Mouse (Mus musculus) liver, embryonic 15.5 days (tissue): ENCODE results near the gene Ppan. TPM values are rescaled to one million over a fixed set of nuclear protein-coding genes. Genes with fewer than 3 reads are reported as not detected.

ENCODE experiments used
- ATAC-seq: fragments of 200-750 bp; cut with Nextera tagmentation; 2 replicates; pipeline ENCODE4 v1.8.0; 2017; ENCODE audit warnings: moderate number of reproducible peaks, mild to moderate bottlenecking, moderate library complexity; ENCODE audit not compliant: insufficient read depth
- H3K27ac ChIP-seq: fragments of 300-500 bp; sonication (generic); replicated peaks from 2 replicates; pipeline ENCODE4 v1.5.1; 2015; ENCODE audit warnings: mild to moderate bottlenecking, inconsistent platforms
- H3K27me3 ChIP-seq: fragments of 300-500 bp; sonication (generic); 2 replicates; pipeline ENCODE4 v1.6.1; 2015; ENCODE audit warnings: mild to moderate bottlenecking, inconsistent platforms
- H3K36me3 ChIP-seq: fragments of 300-500 bp; sonication (generic); replicated peaks from 2 replicates; pipeline ENCODE4 v1.6.1; 2015; ENCODE audit warnings: moderate library complexity, mild to moderate bottlenecking, inconsistent platforms
- H3K4me1 ChIP-seq: fragments of 300-500 bp; sonication (generic); replicated peaks from 2 replicates; pipeline ENCODE4 v1.6.1; 2015; ENCODE audit warnings: inconsistent platforms
- H3K4me2 ChIP-seq: fragments of 300-500 bp; sonication (generic); 2 replicates; pipeline ENCODE4 v1.6.1; 2015; ENCODE audit warnings: moderate library complexity, mild to moderate bottlenecking, inconsistent platforms
- H3K4me3 ChIP-seq: fragments of 300-500 bp; sonication (generic); replicated peaks from 2 replicates; pipeline ENCODE4 v1.5.1; 2015; ENCODE audit warnings: mild to moderate bottlenecking, inconsistent platforms
- H3K9ac ChIP-seq: fragments of 300-500 bp; sonication (generic); 2 replicates; pipeline ENCODE4 v1.6.1; 2015; ENCODE audit warnings: moderate library complexity, mild to moderate bottlenecking, inconsistent platforms
- H3K9me3 ChIP-seq: fragments of 300-500 bp; sonication (generic); replicated peaks from 2 replicates; pipeline ENCODE4 v1.6.1; 2016; ENCODE audit warnings: inconsistent platforms
- WGBS: fragments of 180-500 bp; shearing (Covaris S2); methylation state at CpG from one replicate; pipeline ENCODE4 v1.1.7; 2015; ENCODE audit warnings: mixed read lengths; ENCODE audit not compliant: insufficient replicate concordance; 5-methylcytosine and 5-hydroxymethylcytosine counted together
- polyA plus RNA-seq: library from polyadenylated mRNA; unstranded; fragments of >200 nt; fragmentation: Nextera tagmentation; extraction: Ambion mirVana; gene quantifications from 2 replicates; pipeline ENCODE4 v1.2.1, GENCODE M21; 2015

The Ppan gene
- polyA plus RNA-seq, 1 experiment from 2014 or later: 55.0 TPM

DNA sequence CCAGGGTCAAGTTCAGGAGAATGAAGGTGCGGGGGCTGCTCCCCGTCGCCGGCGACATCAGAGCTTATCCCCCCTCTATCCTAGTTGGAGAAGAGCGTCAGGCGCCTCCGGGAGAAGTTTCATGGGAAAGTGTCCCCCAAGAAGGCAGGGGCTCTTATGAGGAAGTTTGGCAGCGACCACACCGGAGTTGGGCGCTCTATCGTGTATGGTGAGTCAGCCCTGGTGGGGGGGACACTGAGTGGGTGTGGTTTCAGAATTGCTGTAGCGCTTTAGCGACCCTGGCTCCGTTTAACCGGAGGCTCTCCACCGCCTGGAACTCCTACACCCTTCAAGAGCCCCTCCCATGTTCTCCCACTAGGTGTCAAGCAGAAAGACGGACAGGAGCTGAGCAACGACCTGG, 18.7 kb upstream of the Ppan start:
- Histone ChIP-seq H3K36me3 (0 out of 2 replicates have a peak, but pooled peaks cover 7% of the 10 kb centered on the region), H3K27ac (no peak overlapping the region), H3K4me3 (peak overlapping the region; percentile 63), H3K9me3 (no peaks in the 10 kb centered on the region), H3K27me3 (peaks cover 37% of the 10 kb centered on the region), H3K9ac (no peak overlapping the region; the same call in 1 of the 2 replicates), H3K4me1 (peaks cover 13% of the 10 kb centered on the region; the same call in 1 of the 2 replicates), H3K4me2 (peak overlapping the region; percentile 76)
- 7% methylated on average over 19 of the region's 19 CpGs for WGBS
- no peak for ATAC-seq

GRCm38 (mm10) chr9:20870211-20871173, 17.5 kb upstream of the Ppan start:
- H3K9me3 ChIP-seq: no peaks in the 10 kb centered on the region
- H3K27ac ChIP-seq: no peak overlapping the region
- no peak overlapping the region for H3K9ac ChIP-seq
- peaks cover 13% of the 10 kb centered on the region; the same call in 1 of the 2 replicates for H3K4me1 ChIP-seq
- 0 out of 2 replicates have a peak, but pooled peaks cover 7% of the 10 kb centered on the region for H3K36me3 ChIP-seq
- ATAC-seq: no peak
- no peak overlapping the region for H3K4me3 ChIP-seq
- peaks cover 37% of the 10 kb centered on the region for H3K27me3 ChIP-seq
- H3K4me2 ChIP-seq: no peak overlapping the region
- WGBS: 63% methylated on average over 12 of the region's 12 CpGs

- Histone ChIP-seq H3K4me1 (peaks cover 23% of the 10 kb centered on the region), H3K36me3 (0 out of 2 replicates have a peak, but pooled peaks cover 7% of the 10 kb centered on the region), H3K4me3 (no peak overlapping the region), H3K27me3 (peaks cover 21% of the 10 kb centered on the region), H3K9ac (no peak overlapping the region), H3K9me3 (no peaks in the 10 kb centered on the region), H3K27ac (no peak overlapping the region), H3K4me2 (no peak overlapping the region)
- ATAC-seq: no peak
- WGBS: 70% methylated on average over 10 of the region's 10 CpGs
Measured at GRCm38 (mm10) chr9:20872991-20873390, 15.0 kb upstream of the Ppan start.

GRCm38 (mm10) chr9:20873521-20873920, 14.5 kb upstream of the Ppan start:
- no peaks in the 10 kb centered on the region for H3K9me3 ChIP-seq
- no peak overlapping the region for H3K9ac ChIP-seq
- no peak overlapping the region for H3K4me3 ChIP-seq
- no peak overlapping the region for H3K27ac ChIP-seq
- 72% methylated on average over 12 of the region's 12 CpGs for WGBS
- 0 out of 2 replicates have a peak, but pooled peaks cover 7% of the 10 kb centered on the region for H3K36me3 ChIP-seq
- ATAC-seq: no peak
- H3K27me3 ChIP-seq: peaks cover 16% of the 10 kb centered on the region
- H3K4me1 ChIP-seq: peaks cover 23% of the 10 kb centered on the region
- H3K4me2 ChIP-seq: no peak overlapping the region

- no peak for ATAC-seq
- H3K36me3 ChIP-seq: 0 out of 2 replicates have a peak, but pooled peaks cover 5% of the 10 kb centered on the region
- H3K27me3 ChIP-seq: no peaks in the 10 kb centered on the region
- H3K9ac ChIP-seq: no peak overlapping the region
- H3K4me1 ChIP-seq: peaks cover 30% of the 10 kb centered on the region
- no peak overlapping the region for H3K27ac ChIP-seq
- H3K9me3 ChIP-seq: no peaks in the 10 kb centered on the region
- WGBS: 70% methylated on average over 23 of the region's 23 CpGs
- H3K4me3 ChIP-seq: no peak overlapping the region
- no peak overlapping the region for H3K4me2 ChIP-seq
Measured at GRCm38 (mm10) chr9:20875021-20875790, 12.8 kb upstream of the Ppan start.

DNA sequence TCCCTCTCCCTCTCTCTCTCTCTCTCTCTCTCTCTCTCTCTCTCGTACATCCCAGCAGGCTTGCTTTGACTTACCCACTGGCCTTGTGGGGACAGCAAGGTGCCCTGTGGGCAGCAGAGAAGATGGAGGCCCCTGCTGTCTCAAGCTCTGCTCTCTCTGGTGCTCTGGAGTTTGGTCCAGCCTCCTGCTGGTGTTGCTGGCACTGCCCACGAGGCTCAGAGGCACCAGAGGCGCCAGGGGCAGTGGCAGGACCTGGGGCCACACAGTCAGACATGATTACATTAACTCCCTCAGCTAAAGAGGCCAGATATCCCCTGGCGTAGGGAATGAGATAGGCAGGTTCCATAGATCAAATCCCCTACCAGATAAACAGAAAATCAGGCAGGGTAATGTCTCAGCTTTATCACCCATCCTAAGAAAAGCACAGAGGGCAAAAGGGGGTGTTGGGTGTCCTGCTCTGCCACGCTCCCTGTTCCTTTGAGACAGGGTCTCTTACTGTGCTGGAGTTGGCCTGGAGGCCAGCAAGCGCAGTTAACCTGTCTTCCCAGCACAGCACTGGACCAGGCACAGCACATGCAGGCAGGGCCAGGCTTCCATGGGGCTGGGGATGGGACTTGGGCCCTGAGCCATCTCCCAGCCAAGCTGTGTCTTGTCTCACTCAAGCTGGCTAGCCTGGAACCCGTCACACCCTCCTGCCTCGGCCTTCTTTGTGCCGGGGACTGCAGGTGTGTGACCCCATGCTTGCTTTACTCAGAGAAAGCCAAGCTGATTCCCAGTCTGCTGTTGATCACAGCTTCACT, 11.5 kb upstream of the Ppan start:
- Histone ChIP-seq H3K4me1 (peaks cover 30% of the 10 kb centered on the region), H3K4me2 (no peak overlapping the region), H3K27ac (no peak overlapping the region), H3K27me3 (no peaks in the 10 kb centered on the region), H3K36me3 (0 out of 2 replicates have a peak, but pooled peaks cover 4% of the 10 kb centered on the region), H3K4me3 (no peak overlapping the region), H3K9me3 (no peaks in the 10 kb centered on the region), H3K9ac (no peak overlapping the region)
- ATAC-seq: no peak
- 54% methylated on average over 9 of the region's 9 CpGs for WGBS

DNA sequence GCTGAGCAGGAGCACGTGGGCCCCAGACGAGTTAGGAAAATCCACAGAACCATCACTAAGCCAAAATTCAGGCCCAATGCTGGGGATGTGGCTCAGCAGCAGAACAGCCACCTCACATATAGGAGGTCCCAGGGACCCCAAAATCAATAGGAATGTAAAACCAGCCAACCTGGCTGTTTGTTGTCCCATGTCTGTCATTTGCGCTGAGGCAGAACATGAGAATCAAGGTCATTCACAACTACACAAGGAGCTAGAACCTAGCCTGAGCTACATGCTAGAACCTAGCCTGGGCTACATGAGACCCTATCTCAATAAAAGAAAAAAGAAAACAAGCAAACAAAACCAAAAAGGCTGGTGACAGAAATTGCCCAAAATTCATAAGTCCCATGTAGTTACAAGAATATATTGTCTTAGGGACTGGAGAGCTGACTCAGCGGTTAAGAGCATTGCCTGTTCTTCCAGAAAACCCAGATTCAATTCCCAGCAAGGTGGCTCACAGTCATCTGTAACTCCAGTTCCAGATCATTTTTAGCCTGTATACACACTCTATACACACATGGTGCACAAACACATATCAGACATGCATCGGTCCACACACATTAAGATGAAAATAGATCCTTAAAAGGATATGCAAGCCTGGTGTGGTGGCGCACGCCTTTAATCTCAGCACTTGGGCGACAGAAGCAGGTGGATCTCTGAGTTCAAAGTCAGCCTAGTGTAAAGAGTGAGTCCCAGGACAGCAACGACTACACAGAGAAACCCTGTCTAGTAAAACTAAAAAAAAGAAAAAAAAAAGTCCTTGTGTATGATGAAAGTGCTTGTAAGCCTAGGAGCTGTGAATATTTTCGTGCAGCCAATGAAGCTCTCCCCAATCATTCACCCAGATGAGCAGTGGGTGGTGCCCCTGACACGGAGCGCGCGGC, 10.6 kb upstream of the Ppan start:
- 30% methylated on average over 14 of the region's 14 CpGs for WGBS
- Histone ChIP-seq H3K4me1 (peaks cover 30% of the 10 kb centered on the region), H3K27ac (peak overlapping the region; percentile 90), H3K9ac (peak overlapping the region; percentile 16), H3K4me3 (peak overlapping the region; percentile 59), H3K9me3 (no peaks in the 10 kb centered on the region), H3K4me2 (peak overlapping the region; percentile 95), H3K36me3 (0 out of 2 replicates have a peak, but pooled peaks cover 4% of the 10 kb centered on the region), H3K27me3 (no peaks in the 10 kb centered on the region)
- no peak for ATAC-seq

DNA sequence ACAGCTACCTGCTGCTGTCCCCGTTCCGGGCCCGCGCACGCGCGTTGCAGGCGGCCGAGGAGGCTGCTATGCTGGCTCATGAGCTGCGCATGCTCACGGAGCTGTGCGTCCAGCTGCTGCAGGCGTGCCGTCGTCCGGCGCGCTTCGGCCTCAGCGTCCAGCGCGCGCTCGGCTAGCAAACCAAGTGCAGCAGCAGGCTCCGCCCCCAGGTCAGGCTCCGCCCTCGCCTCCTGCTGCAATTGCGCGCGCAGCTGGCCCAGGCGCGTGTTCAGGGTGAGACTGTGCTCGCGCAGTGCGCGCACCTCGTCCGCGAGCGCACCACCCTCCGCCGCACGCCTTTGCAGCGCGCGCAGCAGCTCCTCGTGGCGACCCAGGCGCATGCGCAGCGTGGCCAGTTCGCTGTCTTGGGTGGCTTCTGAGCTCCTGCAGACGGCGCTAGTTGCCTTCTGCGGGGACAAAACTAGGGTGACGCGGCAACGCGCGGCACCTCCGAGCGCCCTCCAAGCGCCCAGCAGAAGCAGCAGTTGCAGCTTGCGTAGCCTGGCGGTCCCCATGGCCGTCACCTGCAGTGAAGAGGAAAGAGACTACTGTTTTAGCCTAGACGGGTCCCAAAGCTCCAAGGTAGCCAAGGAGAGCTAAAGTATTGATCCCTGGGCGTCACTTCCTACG, 9.8 kb upstream of the Ppan start:
- Histone ChIP-seq H3K9ac (peak overlapping the region; percentile 68), H3K4me2 (peak overlapping the region; percentile 95), H3K4me3 (peak overlapping the region; percentile 59), H3K4me1 (peaks cover 30% of the 10 kb centered on the region), H3K27me3 (no peaks in the 10 kb centered on the region), H3K9me3 (no peaks in the 10 kb centered on the region), H3K27ac (peak overlapping the region; percentile 90), H3K36me3 (0 out of 2 replicates have a peak, but pooled peaks cover under 1% of the 10 kb centered on the region)
- WGBS: 0% methylated on average over 69 of the region's 69 CpGs
- peak; percentile 95 for ATAC-seq

GRCm38 (mm10) chr9:20878710-20879065, 9.3 kb upstream of the Ppan start:
- H3K27ac ChIP-seq: peak overlapping the region; percentile 90

More at GRCm38 (mm10) chr9:20878710-20879065, 9.3 kb upstream of the Ppan start:
- Histone ChIP-seq H3K9ac (peak overlapping the region; percentile 68), H3K4me3 (peak overlapping the region; percentile 59), H3K4me1 (peaks cover 30% of the 10 kb centered on the region), H3K9me3 (no peaks in the 10 kb centered on the region), H3K27me3 (no peaks in the 10 kb centered on the region), H3K36me3 (no peaks in the 10 kb centered on the region), H3K4me2 (peak overlapping the region; percentile 95)
- 20% methylated on average over 10 of the region's 10 CpGs for WGBS
- no peak for ATAC-seq
